Mouse (Mus musculus) spleen, embryonic (tissue): ENCODE data around the gene Fscn3.

ENCODE experiments used
- CTCF ChIA-PET: fragments of 350-600 bp; sonication (Branson Sonifier 250); formaldehyde crosslinking; loops from one replicate; lab custom pipeline; 2022; lab: Charles Lee

Gene Fscn3

DNA sequence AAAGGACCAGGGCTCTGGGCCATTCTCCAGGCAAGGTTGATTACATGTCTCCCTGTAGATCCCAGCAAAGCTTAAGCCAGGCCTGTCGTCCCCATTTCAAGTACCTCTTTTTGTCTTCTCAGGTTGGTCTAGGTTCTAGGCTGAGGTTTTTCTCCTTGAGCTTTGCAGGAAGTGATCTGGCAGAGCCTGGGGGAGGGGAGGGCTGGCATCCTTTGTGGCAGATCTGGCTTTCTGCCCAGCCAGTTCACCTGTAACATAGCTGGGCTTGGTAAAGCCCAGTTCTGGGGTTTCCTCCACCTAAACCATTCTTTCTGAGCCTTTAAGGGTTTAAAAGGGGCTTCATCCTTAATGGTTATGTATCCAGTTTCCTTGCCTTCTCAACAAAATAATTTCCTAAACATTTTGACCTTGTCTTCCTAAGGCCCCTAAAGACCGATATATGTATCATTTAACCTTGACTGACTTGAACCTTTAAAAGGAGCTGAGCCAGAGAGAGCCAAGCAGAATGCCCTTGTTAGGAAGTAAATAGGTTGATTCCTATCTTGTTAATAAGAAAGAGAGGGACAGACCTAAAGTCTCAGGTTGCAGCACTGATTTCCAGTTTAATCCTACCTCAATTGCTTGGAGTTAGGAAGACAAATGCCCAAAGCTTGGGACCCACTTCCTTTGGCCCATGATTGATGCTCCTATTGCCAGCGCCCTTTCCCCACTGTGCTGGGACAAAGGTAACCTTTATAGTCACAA is at the start of gene Fscn3:
Gene Fscn3 (plus strand): TSS at position 694 of the 744 bp plus-strand sequence.
- CTCF ChIA-PET, result no interaction called here

DNA sequence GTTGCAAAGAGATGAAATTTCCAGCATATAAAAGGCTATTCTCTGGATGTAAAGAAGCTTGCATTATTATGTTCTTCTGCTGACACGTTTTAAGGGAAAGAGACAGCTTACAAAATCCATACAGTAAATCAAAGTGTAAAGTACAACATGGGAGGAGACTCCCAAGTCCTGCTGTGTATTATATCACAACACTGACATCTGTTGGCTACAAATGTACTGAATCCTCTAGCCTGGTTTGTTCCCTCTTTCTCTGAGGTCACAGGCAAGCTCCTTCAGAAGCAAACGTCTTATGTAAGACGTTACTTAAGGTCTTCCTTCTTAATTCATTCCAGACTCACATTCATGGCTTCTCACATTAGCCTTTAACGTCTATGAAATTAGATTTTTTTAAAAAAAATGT is 45.6 kb upstream of the Fscn3 start:
- CTCF ChIA-PET, result no interaction called here

DNA sequence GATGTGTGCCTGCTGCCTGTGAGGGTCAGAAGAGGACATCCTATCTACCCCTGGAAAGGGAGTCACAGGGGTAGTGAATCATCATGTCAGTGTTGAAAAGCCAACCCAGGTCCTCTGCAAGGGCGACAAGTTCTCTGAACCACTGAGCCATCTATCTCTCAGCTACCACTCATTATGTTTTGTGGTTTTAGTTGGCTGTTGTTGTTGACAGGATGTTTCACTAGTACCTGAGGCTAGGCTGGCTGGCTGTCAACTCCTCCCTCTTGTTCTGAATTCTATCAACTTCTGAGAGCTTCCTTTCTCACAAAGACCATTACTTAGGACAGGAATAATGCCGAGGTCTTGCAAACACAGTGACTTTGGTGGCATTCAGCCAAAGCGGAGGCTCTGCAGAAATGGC is 42.4 kb upstream of the Fscn3 start:
- CTCF ChIA-PET, result no interaction called here

DNA sequence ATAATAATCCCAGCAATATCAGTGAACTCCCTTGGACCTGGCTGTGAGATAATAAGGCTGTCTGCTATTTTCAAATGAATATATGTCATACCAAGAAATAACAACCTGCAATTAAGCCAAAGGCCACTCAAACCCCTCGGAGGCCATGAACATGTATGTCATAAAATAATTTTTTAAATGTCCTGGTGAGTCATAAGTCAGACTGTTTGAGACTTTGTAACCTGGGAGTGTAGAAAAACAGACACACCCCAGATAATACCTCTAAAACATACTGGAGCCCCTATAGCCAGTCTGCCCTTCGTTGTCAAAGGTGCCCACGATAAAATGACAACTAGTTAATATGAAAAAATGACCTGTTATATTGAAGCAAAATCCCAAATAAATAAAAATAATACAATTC is 38.6 kb upstream of the Fscn3 start:
- CTCF ChIA-PET, result no interaction called here

DNA sequence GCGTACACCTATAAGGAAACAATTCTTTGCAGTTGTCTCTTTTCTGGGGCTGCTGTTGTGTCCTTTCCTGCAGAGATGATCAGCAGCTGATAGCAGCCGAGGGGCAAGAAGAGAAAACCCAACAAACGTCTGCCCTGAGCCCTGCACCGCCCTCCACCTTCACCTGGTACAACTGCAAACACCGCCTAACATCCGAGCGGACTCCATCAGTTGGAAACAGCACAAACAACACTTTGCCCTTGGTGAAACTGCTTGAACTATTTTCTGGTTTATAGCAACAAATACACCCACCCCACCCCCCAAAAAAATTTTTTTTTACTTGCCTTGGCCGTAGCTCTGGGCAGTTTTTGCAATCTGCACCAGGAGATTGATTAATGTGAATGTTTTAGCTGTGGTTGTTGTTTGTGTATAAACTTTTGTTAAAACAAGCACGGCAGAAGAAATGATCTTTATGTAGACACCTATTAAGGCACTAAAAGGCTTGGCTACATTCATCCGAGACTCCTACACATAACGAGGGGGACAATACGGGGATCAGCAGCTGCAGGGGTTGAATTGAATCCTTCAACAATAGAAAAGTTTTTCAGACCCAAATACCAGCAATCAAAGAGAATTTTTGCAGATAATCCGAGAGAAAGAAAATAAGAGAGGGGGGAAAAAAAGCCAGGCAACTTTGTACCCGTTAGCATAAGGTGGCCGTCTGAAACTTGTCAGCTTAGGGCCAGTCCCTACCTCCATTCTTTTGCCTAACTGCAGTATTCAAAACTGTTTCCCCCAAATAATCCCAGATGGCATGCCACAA is 31.3 kb upstream of the Fscn3 start:
- CTCF ChIA-PET, result interaction anchor here (0.6 kb wide), 1 partner anchor 765 kb away, joined by 5 read pairs; no protein-coding TSS in a partner anchor

DNA sequence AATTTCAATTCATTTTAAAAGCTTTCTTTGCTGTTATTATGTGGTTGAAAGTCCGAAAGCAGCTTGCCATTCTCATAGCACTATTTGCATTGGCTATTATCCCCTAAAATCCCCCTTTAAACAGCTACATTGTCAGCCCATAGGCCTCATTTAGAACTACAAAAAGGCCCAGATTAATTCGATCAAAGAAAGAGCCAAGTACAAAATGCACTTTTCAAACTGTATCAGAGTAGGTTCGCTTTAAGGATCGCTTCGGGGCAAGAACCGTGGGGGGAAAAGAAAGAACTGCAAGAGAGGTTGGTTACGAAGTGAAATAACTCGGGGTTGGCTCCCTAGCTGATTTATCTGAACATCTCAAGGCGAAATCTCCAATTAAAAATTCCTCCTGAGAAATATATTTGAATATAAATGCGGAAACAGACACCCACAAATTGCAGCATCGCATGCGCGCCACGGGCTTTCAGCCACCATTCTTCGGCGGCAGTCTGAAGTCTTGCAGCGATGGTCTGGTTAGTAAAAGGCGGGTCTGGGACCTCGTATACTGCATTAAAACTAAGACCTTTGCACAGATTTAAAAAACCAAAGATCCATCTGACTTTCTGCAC is 30.6 kb upstream of the Fscn3 start:
- CTCF ChIA-PET, result interaction anchor here (0.6 kb wide), 1 partner anchor 764 kb away, joined by 5 read pairs; no protein-coding TSS in a partner anchor

DNA sequence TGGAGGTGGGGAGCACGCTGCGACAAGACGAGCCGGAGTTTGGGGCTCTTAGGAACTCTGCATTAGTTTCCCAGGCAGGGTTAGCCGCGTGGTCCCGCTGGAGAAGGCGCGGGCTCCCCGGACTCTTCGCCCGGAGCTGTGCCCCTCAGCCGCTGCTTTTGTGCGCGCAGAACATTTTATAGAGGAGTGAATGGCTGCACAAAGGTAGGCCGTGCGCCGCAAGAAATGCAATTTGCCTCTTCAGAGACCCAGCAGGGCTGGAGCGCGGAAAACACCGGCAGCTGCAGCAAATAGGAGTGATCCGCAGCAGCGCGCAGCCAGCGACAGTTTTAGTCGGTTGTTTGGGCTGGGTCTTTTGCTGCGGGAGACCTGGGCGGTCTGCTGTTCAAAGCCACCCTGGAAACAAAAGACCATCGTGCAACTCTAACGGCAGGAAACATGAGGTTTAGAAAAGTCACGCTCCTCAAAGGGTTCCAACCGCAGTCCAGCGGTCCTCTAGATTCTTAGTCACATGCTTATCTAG is 29.8 kb upstream of the Fscn3 start, which contains the start of gene Zfp800:
Gene Zfp800 (minus strand): TSS at position 325 of the 523 bp plus-strand sequence.
- CTCF ChIA-PET, result no interaction called here

DNA sequence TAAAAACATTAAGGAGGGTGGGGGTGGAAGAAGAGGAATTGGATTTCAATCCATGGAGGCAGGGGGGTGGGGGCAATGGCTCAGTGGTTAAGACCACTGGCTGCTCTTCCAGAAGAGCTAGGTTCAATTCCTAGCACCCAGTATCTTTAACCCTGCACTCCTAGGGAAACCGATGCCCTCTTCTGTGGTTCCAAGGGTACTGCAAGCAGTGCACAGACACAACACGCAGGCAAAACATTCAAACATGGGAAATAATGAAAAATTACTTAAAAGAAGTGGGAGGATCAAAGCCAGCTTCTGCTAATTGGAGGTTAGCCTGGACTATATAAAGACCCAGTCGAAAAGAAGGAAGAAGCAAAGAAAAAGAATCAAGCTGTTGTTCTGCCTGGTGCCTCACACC is 28.9 kb upstream of the Fscn3 start:
- CTCF ChIA-PET, result no interaction called here

DNA sequence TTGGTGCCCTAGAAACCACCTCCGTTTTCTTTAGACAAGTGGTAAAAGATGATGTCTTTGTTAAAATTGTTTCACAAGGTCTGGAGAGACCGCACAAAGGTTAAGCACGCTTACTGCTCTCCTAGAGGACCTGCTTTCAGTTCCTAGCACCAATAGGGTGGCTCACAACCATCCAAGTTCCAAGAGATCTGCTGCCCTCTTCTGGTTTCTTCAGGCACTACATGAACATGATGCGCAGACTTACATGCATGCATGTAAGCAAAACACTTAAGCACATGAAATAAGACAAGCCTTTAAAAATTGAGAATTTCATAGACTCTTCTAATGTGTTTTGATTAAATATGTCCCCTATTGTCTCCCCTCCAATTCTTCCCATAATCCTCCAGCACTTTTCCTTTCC is 27.8 kb upstream of the Fscn3 start:
- CTCF ChIA-PET, result no interaction called here

DNA sequence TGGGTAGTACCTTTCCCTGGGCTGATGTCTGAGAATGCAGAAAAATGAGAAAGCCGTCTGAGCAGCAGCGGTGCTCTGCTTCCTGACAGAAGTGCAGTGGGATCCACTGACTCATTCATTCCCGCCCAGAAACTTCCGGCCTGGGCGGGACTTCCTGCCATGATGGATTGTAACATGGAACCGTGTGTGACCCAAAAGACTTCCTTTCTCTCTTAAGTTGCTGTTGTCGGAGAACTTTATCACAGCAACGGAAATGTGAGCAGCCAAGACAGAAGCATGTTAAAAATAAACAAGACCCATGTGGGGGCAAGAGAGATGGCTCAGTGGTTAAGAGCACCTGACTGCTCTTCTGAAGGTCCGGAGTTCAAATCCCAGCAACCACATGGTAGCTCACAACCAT is 17.5 kb upstream of the Fscn3 start:
- CTCF ChIA-PET, result interaction anchor here (0.6 kb wide), 2 partner anchors 58 to 417 kb away, joined by 3 read pairs; no protein-coding TSS in a partner anchor

DNA sequence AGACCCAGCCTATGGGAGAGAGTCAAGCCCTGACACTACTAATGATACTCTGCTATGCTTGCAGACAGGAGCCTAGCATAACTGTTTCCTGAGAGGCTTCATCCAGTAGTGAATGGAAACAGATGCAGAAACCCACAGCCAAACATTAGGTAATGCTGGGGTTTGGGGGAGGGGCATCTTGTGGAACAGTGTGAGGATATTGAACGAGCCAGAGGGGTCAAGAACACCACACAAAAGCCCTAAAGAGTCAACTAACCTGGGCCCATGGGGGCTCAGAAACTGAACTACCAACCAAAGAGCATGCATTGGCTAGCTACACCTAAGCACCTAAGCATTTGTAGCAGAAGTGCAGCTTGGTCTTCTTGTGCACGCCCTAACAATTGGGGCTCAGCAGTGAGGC is 16.4 kb upstream of the Fscn3 start:
- CTCF ChIA-PET, result no interaction called here

DNA sequence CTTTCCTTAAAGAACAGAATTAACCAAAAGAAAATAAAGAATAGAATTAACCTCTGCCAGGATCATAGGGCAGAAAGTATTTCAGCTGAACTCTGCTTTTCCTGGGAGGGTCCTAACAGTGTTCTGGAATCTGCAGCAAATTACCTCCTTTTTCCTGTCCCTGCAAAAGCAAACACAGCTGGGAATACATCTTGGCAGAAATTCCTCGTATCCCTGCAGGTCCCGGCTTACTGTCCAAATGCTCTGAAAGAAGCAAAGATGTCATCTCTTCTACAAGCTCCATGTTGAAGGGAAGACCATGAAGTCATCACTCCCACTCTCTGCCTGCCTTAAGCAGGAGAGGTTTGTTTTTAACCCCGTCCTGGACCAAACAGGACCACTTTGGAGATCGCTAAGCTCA is 10.6 kb upstream of the Fscn3 start:
- CTCF ChIA-PET, result no interaction called here

DNA sequence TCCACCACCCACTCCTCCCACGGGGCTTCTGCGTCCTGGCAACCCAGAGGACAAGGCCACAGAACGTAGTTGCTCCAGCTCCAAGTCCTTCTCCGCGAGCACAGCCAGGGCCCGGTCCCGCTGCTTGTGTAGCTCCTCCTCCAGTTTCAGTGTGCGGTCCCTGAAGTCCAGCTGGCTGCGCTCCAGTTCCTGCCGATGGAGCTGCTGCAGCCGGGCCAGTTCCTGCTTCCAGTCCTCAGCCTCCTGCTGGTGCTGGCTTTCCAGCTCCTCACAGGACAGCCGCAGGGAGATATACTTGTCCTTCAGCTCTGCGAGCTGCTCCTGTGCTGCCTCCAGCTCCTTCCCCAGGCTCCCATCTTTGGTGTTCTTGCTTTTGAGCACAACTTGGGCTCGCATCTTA is 9.1 kb upstream of the Fscn3 start:
- CTCF ChIA-PET, result no interaction called here

DNA sequence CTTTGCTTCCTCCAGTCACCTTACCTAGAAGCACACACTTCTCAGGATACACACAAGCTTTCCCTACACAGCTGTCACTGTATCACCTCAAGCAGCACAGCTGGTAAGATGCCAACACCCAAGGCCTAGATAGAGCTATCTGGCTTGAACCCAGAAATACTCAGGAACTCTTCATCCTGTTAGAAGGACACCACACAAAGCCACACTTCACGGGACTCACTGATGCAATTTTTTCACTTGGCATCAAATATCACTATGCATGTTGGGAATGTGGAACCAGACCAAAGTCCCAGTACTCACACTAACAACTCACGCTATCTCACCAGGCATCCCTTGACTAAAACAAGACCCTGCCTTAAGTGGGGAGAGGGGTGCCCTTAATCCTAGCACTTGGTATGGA is 7.9 kb upstream of the Fscn3 start:
- CTCF ChIA-PET, result no interaction called here

DNA sequence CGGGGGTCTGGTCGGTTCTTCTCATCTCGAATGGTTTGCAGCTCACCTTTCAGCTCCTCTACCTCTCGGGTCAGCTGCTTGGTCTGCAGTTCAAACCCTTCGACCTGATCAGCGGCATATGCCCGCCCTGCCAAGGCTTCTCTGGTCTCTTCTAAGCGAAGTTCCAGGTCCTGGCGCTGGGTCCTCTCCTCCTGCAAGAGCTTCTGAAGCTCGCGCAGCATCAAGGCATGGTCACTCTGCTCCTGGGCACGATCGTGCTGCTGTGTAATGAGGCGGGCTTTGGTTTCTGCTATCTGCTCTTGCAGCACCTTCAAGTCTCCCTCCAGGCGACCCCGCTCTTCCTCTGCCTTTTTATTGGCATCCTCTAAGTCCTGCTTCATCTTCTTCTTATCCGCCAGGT is 7.2 kb upstream of the Fscn3 start:
- CTCF ChIA-PET, result no interaction called here

DNA sequence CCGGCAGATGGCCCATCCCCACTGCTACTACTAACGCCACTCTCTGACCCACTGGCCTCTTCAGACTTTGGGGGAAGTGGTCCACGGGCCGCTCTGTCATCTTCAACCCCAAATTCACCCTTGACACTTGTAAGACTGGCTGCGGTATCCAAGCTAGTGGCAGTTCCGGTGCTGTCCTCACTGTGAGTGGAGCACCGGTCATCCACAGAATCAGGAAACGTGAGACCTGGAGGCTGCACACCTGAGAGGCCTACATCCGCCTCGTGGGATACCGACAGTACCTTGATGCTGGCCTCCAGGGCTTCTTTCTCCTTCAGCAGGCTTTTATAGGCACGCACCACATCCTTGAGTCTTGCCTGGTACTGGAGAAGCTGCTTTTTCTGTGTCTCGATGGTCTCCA is 6.7 kb upstream of the Fscn3 start:
- CTCF ChIA-PET, result interaction anchor here (2.0 kb wide), 1 partner anchor 39 kb away, joined by 6 read pairs; no protein-coding TSS in a partner anchor

DNA sequence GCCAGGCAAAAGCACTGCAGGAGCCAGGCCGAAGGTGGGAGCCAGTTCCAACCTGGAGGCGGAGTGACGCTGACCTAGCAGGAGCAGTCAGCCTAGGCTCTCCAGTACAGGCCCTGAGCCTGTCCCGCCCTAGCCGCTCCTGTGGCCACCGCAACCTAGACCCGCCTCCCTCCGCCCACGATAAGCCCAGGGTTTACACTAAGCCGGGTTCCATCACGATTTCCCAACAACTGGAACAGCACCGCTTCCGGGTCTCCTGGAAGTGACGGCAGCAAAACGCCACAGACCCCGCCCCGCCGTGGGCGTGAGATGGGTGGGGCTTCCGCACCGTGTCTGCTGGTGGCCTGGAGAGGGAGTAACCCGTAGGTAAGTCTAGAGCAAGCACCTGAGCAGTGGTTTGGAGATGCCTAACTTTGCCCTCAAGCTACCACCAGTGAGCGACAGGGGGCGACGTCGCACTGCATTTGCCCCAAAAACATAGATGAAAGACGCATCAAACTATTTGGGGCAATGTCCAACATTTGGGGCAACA is 6.1 kb upstream of the Fscn3 start:
- CTCF ChIA-PET, result interaction anchor here (2.0 kb wide), 1 partner anchor 39 kb away, joined by 6 read pairs; no protein-coding TSS in a partner anchor

DNA sequence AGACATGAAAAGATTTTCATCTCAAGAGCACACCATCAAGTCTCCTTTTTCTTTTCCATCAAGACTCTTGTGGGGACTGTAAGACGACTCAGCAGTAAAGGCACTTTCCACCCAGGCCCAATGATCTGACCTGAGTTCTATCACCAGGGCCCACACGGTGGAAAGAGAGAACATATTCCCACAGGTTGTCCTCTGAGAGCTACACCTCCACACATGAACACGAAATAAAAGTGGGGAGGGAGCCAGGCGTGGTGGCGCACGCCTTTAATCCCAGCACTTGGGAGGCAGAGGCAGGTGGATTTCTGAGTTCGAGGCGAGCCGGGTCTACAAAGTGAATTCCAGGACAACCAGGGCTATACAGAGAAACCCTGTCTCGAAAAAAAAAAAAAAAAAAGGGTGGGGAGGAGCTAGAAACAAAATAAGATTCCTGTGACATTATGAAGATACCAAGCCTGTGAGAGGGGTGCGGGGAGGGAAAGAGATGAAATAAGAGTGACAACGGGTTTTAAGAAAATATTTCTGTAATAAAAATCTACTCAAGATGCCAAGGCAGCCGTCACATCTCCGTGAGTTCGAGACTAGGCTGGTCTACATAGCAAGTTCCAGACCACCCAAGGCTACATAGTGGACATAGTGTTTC is 4.8 kb upstream of the Fscn3 start:
- CTCF ChIA-PET, result interaction anchor here (0.5 to 2.0 kb wide), 2 partner anchors 38 to 40 kb away, joined by 3 to 6 read pairs; no protein-coding TSS in a partner anchor

DNA sequence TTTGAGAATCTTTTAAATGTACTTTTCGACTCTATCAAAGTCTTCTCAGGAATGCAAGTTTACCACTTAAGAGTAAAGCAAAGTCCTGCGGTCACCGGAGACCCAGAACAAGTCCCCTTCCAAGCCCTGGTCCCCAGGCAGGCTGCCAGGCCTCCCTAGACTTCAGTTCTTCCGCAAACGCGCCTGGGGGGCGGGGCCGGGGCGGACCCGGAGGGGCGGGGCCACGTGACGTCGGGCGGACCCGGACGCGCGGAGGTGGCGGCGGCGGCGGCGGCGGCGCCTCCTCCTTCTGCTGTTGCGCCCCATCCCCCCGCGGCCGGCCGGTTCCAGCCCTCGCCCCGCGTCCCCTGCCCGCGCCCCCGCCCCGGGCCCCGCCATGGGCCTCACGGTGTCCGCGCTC is 4.3 kb upstream of the Fscn3 start, which contains the start of gene Arf5:
Gene Arf5 (plus strand): TSS at position 248 of the 400 bp plus-strand sequence.
- CTCF ChIA-PET, result interaction anchor here (0.5 kb wide), 1 partner anchor 39 kb away, joined by 3 read pairs; no protein-coding TSS in a partner anchor

DNA sequence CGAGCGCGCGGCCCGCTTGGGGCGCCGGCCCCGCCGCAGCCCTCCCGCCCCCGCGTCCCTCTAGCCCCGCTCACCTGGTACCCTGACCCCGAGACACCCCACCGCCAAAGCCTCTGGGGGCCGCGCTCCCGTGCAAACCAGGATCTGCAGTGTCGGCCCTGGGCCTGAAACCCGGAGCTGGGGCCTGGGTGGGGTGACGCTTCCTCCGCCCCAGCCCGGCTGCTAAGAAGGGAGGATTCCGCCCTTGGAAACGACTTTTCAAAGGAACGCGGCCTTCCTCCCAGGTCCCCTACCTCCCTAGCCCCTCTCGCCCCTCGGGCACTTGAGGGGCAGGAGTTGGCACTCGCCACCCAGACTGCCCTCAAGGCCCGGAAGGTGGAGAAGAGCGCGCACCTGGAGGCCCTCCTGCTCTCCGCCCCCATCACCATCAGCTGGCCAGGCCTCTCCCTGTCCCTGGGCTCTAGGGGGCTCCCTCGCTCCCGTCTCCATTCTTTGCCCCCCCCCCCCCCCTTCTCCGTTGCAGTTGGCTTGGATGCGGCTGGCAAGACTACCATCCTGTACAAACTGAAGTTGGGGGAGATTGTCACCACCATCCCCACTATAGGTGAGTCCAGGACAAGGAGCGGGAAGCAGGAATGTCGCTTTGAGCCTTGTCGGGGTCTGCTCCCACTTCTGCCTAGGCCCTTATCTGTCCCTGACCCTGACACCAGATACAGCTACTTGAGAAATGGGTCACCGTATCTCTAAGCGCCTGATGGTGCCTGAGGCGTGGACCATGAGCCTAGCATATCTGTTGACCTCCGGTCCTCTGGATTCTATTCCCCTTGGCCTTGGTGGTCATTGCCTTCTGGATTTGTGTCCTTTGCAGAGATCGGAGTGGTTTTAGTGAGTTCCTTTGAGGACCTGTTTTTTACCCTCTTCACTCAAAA is 3.6 kb upstream of the Fscn3 start:
- CTCF ChIA-PET, result interaction anchor here (0.6 kb wide), 1 partner anchor 465 kb away, joined by 3 read pairs; no protein-coding TSS in a partner anchor
